Mouse (Mus musculus) CH12.LX (cell line): Measurements from ENCODE around the gene 4930404N11Rik. TPM values are rescaled to one million over a fixed set of nuclear protein-coding genes. Genes with fewer than 3 reads are reported as not detected.

ENCODE experiments used
- DNase-seq: peaks from one replicate; pipeline ENCODE4 v3.0.0-alpha.2; 2013; ENCODE audit errors: extremely low read depth
- H3K27ac ChIP-seq: 2 replicates; pipeline ENCODE4 v1.5.1; 2012; ENCODE audit warnings: low read depth, mild to moderate bottlenecking, control low read depth, moderate library complexity; ENCODE audit not compliant: insufficient read depth
- H3K27me3 ChIP-seq: replicated peaks from 2 replicates; pipeline ENCODE3; 2012; ENCODE audit warnings: inconsistent platforms
- H3K36me3 ChIP-seq, 2 experiments: replicated peaks in 1 of 2; 2 replicates each; pipeline versions ENCODE3 to v1.6.1; 2012; ENCODE audit warnings: inconsistent platforms in 1 of 2, low read length in 1 of 2, mild to moderate bottlenecking in 1 of 2, mixed read lengths in 1 of 2, moderate library complexity in 1 of 2; ENCODE audit not compliant: control insufficient read depth in 1 of 2, insufficient read depth in 1 of 2
- H3K4me1 ChIP-seq, 2 experiments: 2 replicates each; pipeline ENCODE4 v1.6.1; 2012; ENCODE audit warnings: inconsistent platforms in 1 of 2, moderate library complexity in 1 of 2; ENCODE audit not compliant: insufficient read depth in 2 of 2, control insufficient read depth in 1 of 2
- H3K4me2 ChIP-seq: 2 replicates; pipeline ENCODE4 v1.6.1; 2012; ENCODE audit warnings: low read depth, mild to moderate bottlenecking, control low read depth; ENCODE audit not compliant: poor library complexity, insufficient read depth, severe bottlenecking
- H3K4me3 ChIP-seq, 3 experiments: fragments of 150-350 bp in 1 of 3; sonication (generic) in 1 of 3; replicated peaks in 1 of 3; 2 replicates each; pipeline versions ENCODE3 to v1.5.1; 2011 to 2012; ENCODE audit warnings: low read depth in 2 of 3, low read length in 2 of 3, mild to moderate bottlenecking in 2 of 3, moderate library complexity in 2 of 3, control low read depth in 1 of 3, improper control_type of control experiment in 1 of 3, inconsistent platforms in 1 of 3, mixed read lengths in 1 of 3; ENCODE audit not compliant: poor library complexity in 1 of 3
- H3K79me2 ChIP-seq: replicated peaks from 2 replicates; pipeline ENCODE4 v1.6.1; 2012; ENCODE audit warnings: mild to moderate bottlenecking, moderate library complexity; ENCODE audit not compliant: control insufficient read depth, poor library complexity, insufficient read depth, severe bottlenecking; ENCODE audit errors: extremely low read depth
- H3K9ac ChIP-seq: 2 replicates; pipeline ENCODE4 v1.6.1; 2012; ENCODE audit warnings: low read depth, mild to moderate bottlenecking, control low read depth, moderate library complexity; ENCODE audit not compliant: insufficient read depth
- H3K9me3 ChIP-seq: replicated peaks from 2 replicates; pipeline ENCODE3; 2012; ENCODE audit warnings: low read length, inconsistent platforms, mixed read lengths
- CHD1 ChIP-seq: IDR thresholded peaks from 2 replicates; pipeline ENCODE4 v1.6.1; 2012; ENCODE audit warnings: low read depth, low read length, improper control_type of control experiment, inconsistent platforms
- CHD2 ChIP-seq: IDR thresholded peaks from 2 replicates; pipeline ENCODE4 v1.6.1; 2011; ENCODE audit warnings: low read length, improper control_type of control experiment
- E2F4 ChIP-seq: IDR thresholded peaks from 2 replicates; pipeline ENCODE4 v1.6.1; 2011; ENCODE audit warnings: low read depth, low read length, improper control_type of control experiment; ENCODE audit not compliant: insufficient replicate concordance
- EP300 ChIP-seq: IDR thresholded peaks from 2 replicates; pipeline ENCODE4 v1.6.1; 2011; ENCODE audit warnings: low read length, improper control_type of control experiment
- ETS1 ChIP-seq: conservative IDR thresholded peaks from 2 replicates; pipeline ENCODE4 v1.6.1; 2012; ENCODE audit warnings: low read depth, mild to moderate bottlenecking, inconsistent platforms, low read length, improper control_type of control experiment, moderate library complexity
- HCFC1 ChIP-seq: IDR thresholded peaks from 2 replicates; pipeline ENCODE4 v1.6.1; 2012; ENCODE audit warnings: low read depth, mild to moderate bottlenecking, inconsistent platforms, low read length, improper control_type of control experiment
- KAT2A ChIP-seq: IDR thresholded peaks from 2 replicates; pipeline ENCODE4 v1.6.1; 2012; ENCODE audit warnings: low read length, improper control_type of control experiment, inconsistent platforms; ENCODE audit not compliant: insufficient replicate concordance
- MAFK ChIP-seq: IDR thresholded peaks from 2 replicates; pipeline ENCODE4 v1.6.1; 2011; ENCODE audit warnings: low read length, improper control_type of control experiment; ENCODE audit not compliant: insufficient replicate concordance
- MAX ChIP-seq: IDR thresholded peaks from 2 replicates; pipeline ENCODE4 v1.6.1; 2011; ENCODE audit warnings: low read length, improper control_type of control experiment
- MAZ ChIP-seq: IDR thresholded peaks from 2 replicates; pipeline ENCODE4 v1.6.1; 2012; ENCODE audit warnings: low read depth, mild to moderate bottlenecking, inconsistent platforms, low read length, improper control_type of control experiment, moderate library complexity
- NELFE ChIP-seq: IDR thresholded peaks from 2 replicates; pipeline ENCODE4 v1.6.1; 2011; ENCODE audit warnings: low read depth, low read length, improper control_type of control experiment
- PAX5 ChIP-seq: IDR thresholded peaks from 2 replicates; pipeline ENCODE4 v1.6.1; 2012; ENCODE audit warnings: low read length, inconsistent platforms, mixed read lengths
- POLR2A ChIP-seq: IDR thresholded peaks from 2 replicates; pipeline ENCODE4 v1.6.1; 2011; ENCODE audit warnings: low read depth, mild to moderate bottlenecking, improper control_type of control experiment, low read length
- POLR2AphosphoS2 ChIP-seq: IDR thresholded peaks from 2 replicates; pipeline ENCODE4 v1.6.1; 2011; ENCODE audit warnings: low read depth, low read length, improper control_type of control experiment
- RCOR1 ChIP-seq: conservative IDR thresholded peaks from 2 replicates; pipeline ENCODE4 v1.6.1; 2012; ENCODE audit warnings: low read depth, mild to moderate bottlenecking, inconsistent platforms, low read length, improper control_type of control experiment
- TBP ChIP-seq: conservative IDR thresholded peaks from 2 replicates; pipeline ENCODE4 v1.6.1; 2011; ENCODE audit warnings: low read depth, low read length, improper control_type of control experiment
- TCF12 ChIP-seq: IDR thresholded peaks from 2 replicates; pipeline ENCODE4 v1.6.1; 2014; ENCODE audit warnings: low read depth, mild to moderate bottlenecking, inconsistent platforms, low read length, improper control_type of control experiment
- UBTF ChIP-seq: IDR thresholded peaks from 2 replicates; pipeline ENCODE4 v1.6.1; 2012; ENCODE audit warnings: low read depth, mild to moderate bottlenecking, inconsistent platforms, low read length, improper control_type of control experiment, moderate library complexity
- USF1 ChIP-seq: IDR thresholded peaks from 2 replicates; pipeline ENCODE4 v1.6.1; 2014; ENCODE audit warnings: low read depth, mild to moderate bottlenecking, inconsistent platforms, low read length, improper control_type of control experiment
- USF2 ChIP-seq: conservative IDR thresholded peaks from 2 replicates; pipeline ENCODE4 v1.6.1; 2011; ENCODE audit warnings: low read depth, low read length, improper control_type of control experiment
- ZC3H11A ChIP-seq: IDR thresholded peaks from 2 replicates; pipeline ENCODE4 v1.6.1; 2012; ENCODE audit warnings: low read depth, mild to moderate bottlenecking, inconsistent platforms, low read length, improper control_type of control experiment
- ZMIZ1 ChIP-seq: IDR thresholded peaks from 2 replicates; pipeline ENCODE4 v1.6.1; 2012; ENCODE audit warnings: low read depth, mild to moderate bottlenecking, inconsistent platforms, low read length, improper control_type of control experiment
- dilution Hi-C: fragments of 300-500 bp; cut with MboI; formaldehyde crosslinking; loops from 2 replicates; pipeline ENCODE4 v1.14.3; 2020; ENCODE audit warnings: low sequenced_read_pairs; ENCODE audit not compliant: extremely low pct_unique_long_range_greater_than_20kb, extremely low pct_ligation_motif_present
- in situ Hi-C: fragments of 300-500 bp; cut with MboI; formaldehyde crosslinking; loops from 3 replicates; pipeline ENCODE4 v1.14.3; 2019; ENCODE audit warnings: low sequenced_read_pairs, low pct_ligation_motif_present, low pct_unique_long_range_greater_than_20kb, mixed read lengths
- polyA plus RNA-seq: library from polyadenylated mRNA; unstranded; fragments of >175 nt; gene quantifications from 2 replicates; pipeline ENCODE4 v1.2.1, GENCODE M21; 2012; ENCODE audit warnings: low read depth; ENCODE audit not compliant: insufficient read length
- total RNA-seq, 2 experiments: library from RNA; depleted of rRNA; stranded (reverse); fragments of 300-350 nt in 1 of 2; fragments of >200 nt in 1 of 2; gene quantifications; 2 replicates each; pipeline ENCODE4 v1.2.3; 2012 to 2014

The 4930404N11Rik gene
- total and polyA plus RNA-seq, 3 experiments, result 0.23 to 5.2 (median 2.7) TPM

DNA sequence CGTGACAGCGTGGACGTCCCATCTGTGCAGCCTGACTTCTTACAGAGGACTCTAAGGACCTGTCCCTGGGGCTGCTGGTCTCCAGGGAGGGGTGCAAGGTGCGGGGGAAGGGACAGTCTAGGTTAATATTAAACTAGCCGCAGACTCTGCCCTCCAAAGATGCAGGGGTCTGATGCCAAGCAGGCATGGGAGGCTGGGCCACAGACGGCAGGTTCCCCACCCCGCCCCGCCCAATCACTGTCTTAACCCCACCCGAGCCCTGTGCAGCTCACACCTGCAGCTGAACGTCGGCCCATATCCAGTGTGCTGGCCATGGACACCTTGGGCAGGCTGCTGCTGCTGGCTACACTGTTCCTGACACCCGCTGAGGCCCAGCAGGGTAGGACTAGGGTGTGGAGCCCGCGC, 27.2 kb upstream of the 4930404N11Rik start, which contains the start of gene Smim24:
Gene Smim24 (plus strand): TSS at position 271 of the 405 bp plus-strand sequence.
- no peak within 1 kb of the TSS for H3K27ac ChIP-seq

DNA sequence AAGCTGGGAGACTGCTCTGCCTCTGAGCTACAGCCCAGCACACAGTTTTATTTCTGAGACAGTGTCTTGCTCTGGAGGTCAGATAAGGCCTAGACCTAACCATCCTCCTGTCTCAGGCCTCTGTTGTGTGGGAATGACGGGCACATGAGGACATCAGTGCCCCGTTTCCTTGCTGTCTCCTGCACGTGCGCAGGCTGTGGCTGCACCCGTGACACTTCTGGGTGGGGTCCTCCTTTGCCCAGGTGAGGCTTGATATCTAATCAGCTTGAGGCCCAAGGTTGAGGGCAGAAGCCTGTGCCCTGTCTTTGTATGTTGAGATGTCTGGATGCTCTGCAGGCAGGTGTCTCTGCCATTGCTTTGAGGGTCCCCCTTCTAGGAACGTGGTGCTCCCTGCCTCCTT, 26.7 kb upstream of the 4930404N11Rik start:
- no peak overlapping the region for H3K4me3 ChIP-seq
- in situ Hi-C loops (no loop called here), dilution Hi-C loops (no loop called here)
- H3K79me2 ChIP-seq, result no peaks in the 10 kb centered on the region
- no peaks in the 10 kb centered on the region; a peak in 1 of 4 replicates for H3K4me1 ChIP-seq
- no peak for TF ChIP-seq USF2
- TF ChIP-seq ETS1, result no peak
- TF ChIP-seq UBTF, result no peak
- TF ChIP-seq MAFK, result no peak
- TF ChIP-seq TCF12, result no peak
- no peak for TF ChIP-seq EP300
- H3K27me3 ChIP-seq, result no peaks in the 10 kb centered on the region
- no peaks in the 10 kb centered on the region for H3K9me3 ChIP-seq
- H3K27ac ChIP-seq, result no peak overlapping the region
- H3K36me3 ChIP-seq, result peaks cover 39 to 60% of the 10 kb centered on the region in 2 experiments
- no peak overlapping the region for H3K9ac ChIP-seq
- DNase-seq, result no peak
- no peak overlapping the region for H3K4me2 ChIP-seq

More for the DNA sequence above, 27.2 kb upstream of the 4930404N11Rik start, which contains the start of gene Smim24:
- dilution Hi-C loops, result no loop called here
- no peaks in the 10 kb centered on the region; a peak in 1 of 4 replicates for H3K4me1 ChIP-seq
- no peak for TF ChIP-seq EP300
- no peak for TF ChIP-seq CHD2
- TF ChIP-seq POLR2A, result no peak
- no peak for TF ChIP-seq HCFC1
- TF ChIP-seq ETS1, result no peak
- TF ChIP-seq KAT2A, result no peak
- TF ChIP-seq ZMIZ1, result no peak
- no peak for TF ChIP-seq PAX5
- TF ChIP-seq ZC3H11A, result no peak
- TF ChIP-seq E2F4, result no peak
- no peak for TF ChIP-seq MAX
- TF ChIP-seq CHD1, result no peak
- TF ChIP-seq NELFE, result no peak
- no peak for TF ChIP-seq TBP
- TF ChIP-seq USF1, result no peak
- TF ChIP-seq POLR2AphosphoS2, result no peak
- no peak for TF ChIP-seq RCOR1
- no peak for TF ChIP-seq USF2
- no peak for TF ChIP-seq MAZ
- in situ Hi-C loops, result no loop called here
- no peak within 1 kb of the TSS for H3K4me3 ChIP-seq
- no peaks in the 10 kb centered on the region for H3K27me3 ChIP-seq
- no peak within 1 kb of the TSS for H3K4me2 ChIP-seq
- H3K9ac ChIP-seq, result no peak within 1 kb of the TSS
- DNase-seq, result no peak
- peaks cover 37 to 58% of the 10 kb centered on the region in 2 experiments for H3K36me3 ChIP-seq
- no peaks in the 10 kb centered on the region for H3K79me2 ChIP-seq
- no peaks in the 10 kb centered on the region for H3K9me3 ChIP-seq
